Mouse (Mus musculus): ENCODE measurements around the gene Cox5a. TPM values are rescaled to one million over a fixed set of nuclear protein-coding genes. Genes with fewer than 3 reads are reported as not detected.

Gene Cox5a
- polyA plus RNA-seq, 1 experiment: 1,569 TPM

GRCm38 (mm10) chr9:57510577-57510976, 10.5 kb upstream of the Cox5a start:
- H3K4me3 ChIP-seq (ENCODE audit: low read depth, low read length): no peak overlapping the region
- WGBS: 93% methylated on average over 2 of the region's 2 CpGs

GRCm38 (mm10) chr9:57517113-57517512, 4.0 kb upstream of the Cox5a start:
- 9% methylated on average over 3 of the region's 3 CpGs for WGBS
- Histone ChIP-seq H3K4me3 (ENCODE audit: low read depth, low read length) (no peak overlapping the region), H3K36me3 (ENCODE audit: control insufficient read depth, insufficient read depth, low read length) (no peaks in the 10 kb centered on the region), H3K4me1 (ENCODE audit: control insufficient read depth, insufficient read depth, insufficient read length, low read length) (no peaks in the 10 kb centered on the region; the same call in 1 of the 2 replicates), H3K27me3 (ENCODE audit: control insufficient read depth, insufficient read depth, low read length) (no peaks in the 10 kb centered on the region), H3K27ac (ENCODE audit: insufficient read depth, low read depth, low read length) (no peak overlapping the region)
- TF ChIP-seq POLR2A (IDR thresholded peaks at IDR 0.05; ENCODE audit: low read depth, low read length) (no peak), CTCF (IDR thresholded peaks at IDR 0.05; ENCODE audit: extremely low read depth, insufficient read length, insufficient replicate concordance, low read depth, low read length) (no peak)

More at GRCm38 (mm10) chr9:57510577-57510976, 10.5 kb upstream of the Cox5a start:
- Histone ChIP-seq H3K4me1 (ENCODE audit: control insufficient read depth, insufficient read depth, insufficient read length, low read length) (no peaks in the 10 kb centered on the region; the same call in 1 of the 2 replicates), H3K36me3 (ENCODE audit: control insufficient read depth, insufficient read depth, low read length) (no peaks in the 10 kb centered on the region), H3K27ac (ENCODE audit: insufficient read depth, low read depth, low read length) (no peak overlapping the region), H3K27me3 (ENCODE audit: control insufficient read depth, insufficient read depth, low read length) (no peaks in the 10 kb centered on the region; the same call in 1 of the 2 replicates)
- no peak for TF ChIP-seq CTCF (IDR thresholded peaks at IDR 0.05; ENCODE audit: extremely low read depth, insufficient read length, insufficient replicate concordance, low read depth, low read length)
- TF ChIP-seq POLR2A (IDR thresholded peaks at IDR 0.05; ENCODE audit: low read depth, low read length): no peak

GRCm38 (mm10) chr9:57520375-57521055, 559 bp upstream of the Cox5a start:
- Histone ChIP-seq H3K27ac (ENCODE audit: insufficient read depth, low read depth, low read length) (peak overlapping the region; percentile 34; the same call in 1 of the 2 replicates), H3K36me3 (ENCODE audit: control insufficient read depth, insufficient read depth, low read length) (0 out of 2 replicates have a peak, but pooled peaks cover 2% of the 10 kb centered on the region), H3K27me3 (ENCODE audit: control insufficient read depth, insufficient read depth, low read length) (no peaks in the 10 kb centered on the region), H3K4me3 (ENCODE audit: low read depth, low read length) (peak overlapping the region; percentile 90), H3K4me1 (ENCODE audit: control insufficient read depth, insufficient read depth, insufficient read length, low read length) (peaks cover 3% of the 10 kb centered on the region; the same call in 1 of the 2 replicates)
- no peak for TF ChIP-seq CTCF (IDR thresholded peaks at IDR 0.05; ENCODE audit: extremely low read depth, insufficient read length, insufficient replicate concordance, low read depth, low read length)
- no peak for TF ChIP-seq POLR2A (IDR thresholded peaks at IDR 0.05; ENCODE audit: low read depth, low read length)
- 24% methylated on average over 16 of the region's 16 CpGs for WGBS

GRCm38 (mm10) chr9:57522114-57522860, 1.2 kb downstream of the Cox5a start:
- Histone ChIP-seq H3K4me1 (ENCODE audit: control insufficient read depth, insufficient read depth, insufficient read length, low read length) (peaks cover 3% of the 10 kb centered on the region; the same call in 1 of the 2 replicates), H3K27ac (ENCODE audit: insufficient read depth, low read depth, low read length) (peak overlapping the region; percentile 97)
- WGBS: 8% methylated on average over 7 of the region's 7 CpGs

GRCm38 (mm10) chr9:57522861-57523246, 1.8 kb downstream of the Cox5a start:
- Histone ChIP-seq H3K27ac (ENCODE audit: insufficient read depth, low read depth, low read length) (no peak overlapping the region), H3K4me3 (ENCODE audit: low read depth, low read length) (peak overlapping the region; percentile 24; the same call in 1 of the 2 replicates), H3K27me3 (ENCODE audit: control insufficient read depth, insufficient read depth, low read length) (no peaks in the 10 kb centered on the region), H3K36me3 (ENCODE audit: control insufficient read depth, insufficient read depth, low read length) (0 out of 2 replicates have a peak, but pooled peaks cover 2% of the 10 kb centered on the region), H3K4me1 (ENCODE audit: control insufficient read depth, insufficient read depth, insufficient read length, low read length) (peaks cover 3% of the 10 kb centered on the region; the same call in 1 of the 2 replicates)
- no peak for TF ChIP-seq CTCF (IDR thresholded peaks at IDR 0.05; ENCODE audit: extremely low read depth, insufficient read length, insufficient replicate concordance, low read depth, low read length)
- TF ChIP-seq POLR2A (IDR thresholded peaks at IDR 0.05; ENCODE audit: low read depth, low read length): no peak
- 38% methylated on average over 4 of the region's 4 CpGs for WGBS

More at GRCm38 (mm10) chr9:57522114-57522860, 1.2 kb downstream of the Cox5a start:
- no peak for TF ChIP-seq POLR2A (IDR thresholded peaks at IDR 0.05; ENCODE audit: low read depth, low read length)
- TF ChIP-seq CTCF (IDR thresholded peaks at IDR 0.05; ENCODE audit: extremely low read depth, insufficient read length, insufficient replicate concordance, low read depth, low read length): no peak
- no peaks in the 10 kb centered on the region for H3K27me3 ChIP-seq (ENCODE audit: control insufficient read depth, insufficient read depth, low read length)
- H3K36me3 ChIP-seq (ENCODE audit: control insufficient read depth, insufficient read depth, low read length): 0 out of 2 replicates have a peak, but pooled peaks cover 2% of the 10 kb centered on the region
- H3K4me3 ChIP-seq (ENCODE audit: low read depth, low read length): peak overlapping the region; percentile 90

- peaks cover 4% of the 10 kb centered on the region; the same call in 1 of the 2 replicates for H3K36me3 ChIP-seq (ENCODE audit: control insufficient read depth, insufficient read depth, low read length)
- peaks cover 3% of the 10 kb centered on the region; the same call in 1 of the 2 replicates for H3K4me1 ChIP-seq (ENCODE audit: control insufficient read depth, insufficient read depth, insufficient read length, low read length)
- no peak for TF ChIP-seq CTCF (IDR thresholded peaks at IDR 0.05; ENCODE audit: extremely low read depth, insufficient read length, insufficient replicate concordance, low read depth, low read length)
- no peak for TF ChIP-seq POLR2A (IDR thresholded peaks at IDR 0.05; ENCODE audit: low read depth, low read length)
- H3K4me3 ChIP-seq (ENCODE audit: low read depth, low read length): no peak overlapping the region
- 54% methylated on average over 1 of the region's 1 CpGs for WGBS
- H3K27me3 ChIP-seq (ENCODE audit: control insufficient read depth, insufficient read depth, low read length): no peaks in the 10 kb centered on the region
- no peak overlapping the region for H3K27ac ChIP-seq (ENCODE audit: insufficient read depth, low read depth, low read length)
Observed at GRCm38 (mm10) chr9:57523754-57524153, 2.7 kb downstream of the Cox5a start.

- H3K4me1 ChIP-seq (ENCODE audit: control insufficient read depth, insufficient read depth, insufficient read length, low read length): peaks cover 3% of the 10 kb centered on the region; the same call in 1 of the 2 replicates
- H3K36me3 ChIP-seq (ENCODE audit: control insufficient read depth, insufficient read depth, low read length): peaks cover 8% of the 10 kb centered on the region
- no peaks in the 10 kb centered on the region for H3K27me3 ChIP-seq (ENCODE audit: control insufficient read depth, insufficient read depth, low read length)
- H3K27ac ChIP-seq (ENCODE audit: insufficient read depth, low read depth, low read length): no peak overlapping the region
- TF ChIP-seq CTCF (IDR thresholded peaks at IDR 0.05; ENCODE audit: extremely low read depth, insufficient read length, insufficient replicate concordance, low read depth, low read length): no peak
- TF ChIP-seq POLR2A (IDR thresholded peaks at IDR 0.05; ENCODE audit: low read depth, low read length): no peak
- no peak overlapping the region for H3K4me3 ChIP-seq (ENCODE audit: low read depth, low read length)
Observed at GRCm38 (mm10) chr9:57524439-57524838, 3.4 kb downstream of the Cox5a start.

Data from small intestine, adult 2 months (tissue).